Mouse (Mus musculus): ENCODE results near the gene Map2k6. TPM values are rescaled to one million over a fixed set of nuclear protein-coding genes. Genes with fewer than 3 reads are reported as not detected.

Gene Map2k6
- total and polyA plus RNA-seq, 3 experiments = 0.33 TPM; not detected in 2

- Histone ChIP-seq H3K27me3 (ENCODE audit: insufficient read depth, low read length) (no peaks in the 10 kb centered on the region), H3K9me3 (replicated peaks) (peaks cover 32% of the 10 kb centered on the region), H3K4me1 (ENCODE audit: insufficient read depth, low read depth, low read length) (no peaks in the 10 kb centered on the region), H3K36me3 (replicated peaks) (no peaks in the 10 kb centered on the region), H3K4me3 (ENCODE audit: low read depth, low read length) (no peak overlapping the region)
- peak; percentile 34; the same call in 1 of the 2 replicates for ATAC-seq (ENCODE audit: extremely low read depth, insufficient number of reproducible peaks, low FRiP score, poor library complexity, severe bottlenecking)
- DNase-seq (ENCODE audit: low spot score) = no peak
- no peak for TF ChIP-seq GATA1 (IDR thresholded peaks at IDR 0.05; ENCODE audit: borderline replicate concordance, low read length)
- TF ChIP-seq TAL1 (conservative IDR thresholded peaks at IDR 0.05; ENCODE audit: low read depth, low read length) = no peak
- no peak for TF ChIP-seq CTCF (IDR thresholded peaks at IDR 0.05; ENCODE audit: low read depth, low read length)
- no peak for TF ChIP-seq GATA2 (IDR thresholded peaks at IDR 0.05; ENCODE audit: borderline replicate concordance, low read depth, low read length)
- no peak for TF ChIP-seq POLR2AphosphoS5 (IDR thresholded peaks at IDR 0.05; ENCODE audit: insufficient replicate concordance, low read depth, low read length)
Measured at GRCm38 (mm10) chr11:110537602-110538001, 138.7 kb downstream of the Map2k6 start.

DNA sequence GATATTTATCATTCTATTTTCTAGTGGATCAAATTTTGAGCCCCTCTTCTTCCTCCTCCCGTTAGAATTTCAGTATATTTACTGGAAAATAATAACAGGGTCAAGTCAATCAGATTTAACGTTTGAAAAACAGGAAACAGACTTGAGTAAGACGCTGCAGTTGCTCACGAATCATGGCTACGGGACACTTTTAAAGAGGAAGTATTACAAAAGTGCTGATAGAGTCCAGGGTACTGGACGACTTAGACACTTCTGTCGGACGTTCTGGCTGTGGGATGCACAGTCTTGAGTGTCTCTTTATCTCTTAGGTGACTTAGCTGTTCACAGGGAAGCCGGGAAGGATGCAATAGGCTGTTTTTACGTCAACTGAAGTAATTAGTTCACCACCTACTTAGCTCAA is 139.3 kb downstream of the Map2k6 start:
- ATAC-seq (ENCODE audit: extremely low read depth, insufficient number of reproducible peaks, low FRiP score, poor library complexity, severe bottlenecking) (no peak), DNase-seq (ENCODE audit: low spot score) (no peak)
- no peaks in the 10 kb centered on the region for H3K4me1 ChIP-seq (ENCODE audit: insufficient read depth, low read depth, low read length)
- TF ChIP-seq TAL1 (conservative IDR thresholded peaks at IDR 0.05; ENCODE audit: low read depth, low read length) (no peak), POLR2AphosphoS5 (IDR thresholded peaks at IDR 0.05; ENCODE audit: insufficient replicate concordance, low read depth, low read length) (no peak), GATA1 (IDR thresholded peaks at IDR 0.05; ENCODE audit: borderline replicate concordance, low read length) (no peak), GATA2 (IDR thresholded peaks at IDR 0.05; ENCODE audit: borderline replicate concordance, low read depth, low read length) (no peak), CTCF (IDR thresholded peaks at IDR 0.05; ENCODE audit: low read depth, low read length) (no peak)
- H3K36me3 ChIP-seq (replicated peaks) = no peaks in the 10 kb centered on the region
- H3K27me3 ChIP-seq (ENCODE audit: insufficient read depth, low read length) = no peaks in the 10 kb centered on the region
- H3K4me3 ChIP-seq (ENCODE audit: low read depth, low read length) = no peak overlapping the region
- peaks cover 29% of the 10 kb centered on the region for H3K9me3 ChIP-seq (replicated peaks)

DNA sequence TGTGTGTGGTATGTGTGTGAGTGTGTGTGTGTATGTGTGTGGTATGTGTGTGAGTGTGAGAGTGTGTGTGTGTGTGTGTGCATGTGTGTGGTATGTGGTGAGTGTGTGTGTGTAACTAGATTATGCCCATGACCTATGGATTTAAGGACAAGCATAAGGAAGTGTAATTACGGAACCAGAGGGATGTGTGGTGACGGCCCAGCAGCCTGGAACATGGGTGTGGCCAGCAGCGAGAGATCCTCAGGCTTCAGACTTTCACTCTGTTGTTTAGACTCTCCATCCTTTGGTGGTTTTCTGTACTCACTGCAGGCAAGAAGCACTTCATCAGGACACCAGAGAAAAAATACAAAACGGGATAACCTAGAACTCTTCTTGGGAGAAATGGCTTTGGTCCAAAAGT is 143.0 kb downstream of the Map2k6 start:
- no peak for TF ChIP-seq POLR2AphosphoS5 (IDR thresholded peaks at IDR 0.05; ENCODE audit: insufficient replicate concordance, low read depth, low read length)
- no peak for TF ChIP-seq TAL1 (conservative IDR thresholded peaks at IDR 0.05; ENCODE audit: low read depth, low read length)
- no peak for TF ChIP-seq CTCF (IDR thresholded peaks at IDR 0.05; ENCODE audit: low read depth, low read length)
- no peak for TF ChIP-seq GATA2 (IDR thresholded peaks at IDR 0.05; ENCODE audit: borderline replicate concordance, low read depth, low read length)
- H3K4me1 ChIP-seq (ENCODE audit: insufficient read depth, low read depth, low read length) = no peaks in the 10 kb centered on the region
- H3K27me3 ChIP-seq (ENCODE audit: insufficient read depth, low read length) = no peaks in the 10 kb centered on the region
- ATAC-seq (ENCODE audit: extremely low read depth, insufficient number of reproducible peaks, low FRiP score, poor library complexity, severe bottlenecking) (no peak), DNase-seq (ENCODE audit: low spot score) (no peak)
- peaks cover 34% of the 10 kb centered on the region for H3K9me3 ChIP-seq (replicated peaks)
- no peaks in the 10 kb centered on the region for H3K36me3 ChIP-seq (replicated peaks)
- no peak overlapping the region for H3K4me3 ChIP-seq (ENCODE audit: low read depth, low read length)

DNA sequence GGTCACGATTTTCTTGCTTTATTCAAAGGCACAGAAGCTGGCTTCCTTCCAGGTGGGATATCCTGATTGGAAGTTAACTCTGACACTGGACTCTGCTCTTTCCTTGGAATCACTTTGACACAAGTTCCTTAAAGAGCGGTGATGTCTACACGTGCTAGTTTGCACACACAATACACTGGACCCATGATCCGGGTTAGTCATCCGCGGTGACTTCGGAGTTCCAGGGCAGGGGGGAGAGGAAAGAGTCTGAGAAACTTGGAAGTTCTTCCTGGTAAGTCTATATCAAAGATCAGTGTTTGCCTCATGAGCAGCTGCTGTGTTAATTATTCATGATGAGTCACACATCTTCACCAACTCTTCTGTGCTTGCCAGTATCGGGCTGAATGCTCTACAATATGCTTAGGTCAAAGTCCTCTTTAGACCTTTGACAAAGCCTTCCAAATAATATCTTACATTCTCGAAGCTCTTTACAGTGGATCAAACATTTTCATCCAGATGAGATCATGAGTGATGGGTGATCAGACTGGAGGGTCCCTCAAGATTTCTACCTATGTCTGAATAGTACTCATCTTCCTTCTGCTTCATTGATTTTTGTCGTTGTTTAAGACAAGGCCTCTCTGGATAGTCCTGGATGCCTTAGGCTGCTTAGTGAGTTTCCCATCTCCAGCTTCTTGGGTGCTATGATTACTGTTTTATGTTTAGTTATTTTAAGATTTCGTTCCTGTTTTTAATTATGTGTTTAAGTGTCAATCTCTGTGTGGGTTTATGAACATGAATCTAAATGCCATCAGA is 145.7 kb downstream of the Map2k6 start:
- H3K36me3 ChIP-seq (replicated peaks) = no peaks in the 10 kb centered on the region
- no peaks in the 10 kb centered on the region for H3K4me1 ChIP-seq (ENCODE audit: insufficient read depth, low read depth, low read length)
- no peak for DNase-seq (ENCODE audit: low spot score)
- TF ChIP-seq GATA1 (IDR thresholded peaks at IDR 0.05; ENCODE audit: borderline replicate concordance, low read length) (no peak), CTCF (IDR thresholded peaks at IDR 0.05; ENCODE audit: low read depth, low read length) (no peak), TAL1 (conservative IDR thresholded peaks at IDR 0.05; ENCODE audit: low read depth, low read length) (no peak), GATA2 (IDR thresholded peaks at IDR 0.05; ENCODE audit: borderline replicate concordance, low read depth, low read length) (no peak), POLR2AphosphoS5 (IDR thresholded peaks at IDR 0.05; ENCODE audit: insufficient replicate concordance, low read depth, low read length) (no peak)
- peaks cover 40% of the 10 kb centered on the region for H3K9me3 ChIP-seq (replicated peaks)
- no peaks in the 10 kb centered on the region for H3K27me3 ChIP-seq (ENCODE audit: insufficient read depth, low read length)
- no peak for ATAC-seq (ENCODE audit: extremely low read depth, insufficient number of reproducible peaks, low FRiP score, poor library complexity, severe bottlenecking)
- no peak overlapping the region for H3K4me3 ChIP-seq (ENCODE audit: low read depth, low read length)

DNA sequence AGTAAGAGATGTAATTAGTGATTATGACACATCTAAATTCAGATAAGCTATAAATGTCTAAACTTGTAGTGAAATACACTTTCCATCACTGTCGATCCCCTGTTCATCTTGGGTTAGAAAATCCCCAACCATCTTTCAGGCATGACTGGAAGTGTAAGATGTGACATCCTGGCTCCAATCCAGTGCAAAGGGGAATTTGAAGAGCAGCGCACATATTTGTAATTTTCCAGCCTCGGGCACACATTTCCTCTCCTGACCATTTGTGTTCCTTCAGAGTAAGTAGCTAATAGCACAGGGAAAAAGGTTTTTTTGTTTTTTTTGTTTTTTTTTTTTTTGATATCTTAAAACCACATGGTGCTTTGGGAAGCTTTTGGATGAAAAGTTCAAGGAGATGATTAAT is 146.5 kb downstream of the Map2k6 start:
- H3K36me3 ChIP-seq (replicated peaks) = no peaks in the 10 kb centered on the region
- ATAC-seq (ENCODE audit: extremely low read depth, insufficient number of reproducible peaks, low FRiP score, poor library complexity, severe bottlenecking) (no peak), DNase-seq (ENCODE audit: low spot score) (no peak)
- peaks cover 38% of the 10 kb centered on the region for H3K9me3 ChIP-seq (replicated peaks)
- no peaks in the 10 kb centered on the region for H3K27me3 ChIP-seq (ENCODE audit: insufficient read depth, low read length)
- TF ChIP-seq GATA2 (IDR thresholded peaks at IDR 0.05; ENCODE audit: borderline replicate concordance, low read depth, low read length) (no peak), POLR2AphosphoS5 (IDR thresholded peaks at IDR 0.05; ENCODE audit: insufficient replicate concordance, low read depth, low read length) (no peak), CTCF (IDR thresholded peaks at IDR 0.05; ENCODE audit: low read depth, low read length) (no peak), GATA1 (IDR thresholded peaks at IDR 0.05; ENCODE audit: borderline replicate concordance, low read length) (no peak), TAL1 (conservative IDR thresholded peaks at IDR 0.05; ENCODE audit: low read depth, low read length) (no peak)
- no peak overlapping the region for H3K4me3 ChIP-seq (ENCODE audit: low read depth, low read length)
- H3K4me1 ChIP-seq (ENCODE audit: insufficient read depth, low read depth, low read length) = no peaks in the 10 kb centered on the region

DNA sequence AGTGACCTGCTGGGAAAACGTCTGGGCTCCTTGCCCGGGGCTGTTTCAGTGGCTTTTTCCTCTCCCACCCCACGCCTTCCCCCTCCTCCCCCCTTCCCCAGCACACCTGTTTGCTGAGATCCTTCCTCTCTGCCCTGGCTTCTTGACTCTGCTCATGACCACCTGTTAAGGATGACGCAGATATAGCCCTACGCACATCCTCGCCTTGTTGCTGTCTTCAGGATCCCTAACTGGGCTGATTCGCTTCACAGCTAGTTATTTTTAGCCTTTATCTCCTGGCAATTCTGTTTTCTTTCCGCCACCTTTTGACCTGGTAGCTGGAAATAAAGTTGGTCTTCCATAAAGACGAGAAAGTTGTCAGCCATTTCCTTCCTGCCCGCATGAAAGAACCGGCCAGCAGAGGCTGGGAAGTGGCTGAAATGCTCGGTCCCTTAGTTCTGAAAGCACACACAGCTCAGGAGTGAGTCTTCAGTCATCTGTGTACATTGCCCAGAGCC is 152.6 kb downstream of the Map2k6 start:
- Histone ChIP-seq H3K4me3 (ENCODE audit: low read depth, low read length) (no peak overlapping the region), H3K4me1 (ENCODE audit: insufficient read depth, low read depth, low read length) (no peaks in the 10 kb centered on the region), H3K27me3 (ENCODE audit: insufficient read depth, low read length) (no peaks in the 10 kb centered on the region), H3K36me3 (replicated peaks) (no peaks in the 10 kb centered on the region), H3K9me3 (replicated peaks) (peaks cover 45% of the 10 kb centered on the region)
- TF ChIP-seq GATA2 (IDR thresholded peaks at IDR 0.05; ENCODE audit: borderline replicate concordance, low read depth, low read length) (no peak), GATA1 (IDR thresholded peaks at IDR 0.05; ENCODE audit: borderline replicate concordance, low read length) (no peak), POLR2AphosphoS5 (IDR thresholded peaks at IDR 0.05; ENCODE audit: insufficient replicate concordance, low read depth, low read length) (no peak), CTCF (IDR thresholded peaks at IDR 0.05; ENCODE audit: low read depth, low read length) (no peak), TAL1 (conservative IDR thresholded peaks at IDR 0.05; ENCODE audit: low read depth, low read length) (no peak)
- ATAC-seq (ENCODE audit: extremely low read depth, insufficient number of reproducible peaks, low FRiP score, poor library complexity, severe bottlenecking) (no peak), DNase-seq (ENCODE audit: low spot score) (no peak)
